In genomic region chr5:105731173-105731626, GRCm38 (mm10) we compare ENCODE assay signal across 9 mouse cellular contexts. TPM values are rescaled to one million over a fixed set of nuclear protein-coding genes. Genes with fewer than 3 reads are reported as not detected.
DNase-seq lines count a peak whose midpoint lies in the region; ATAC-seq and TF ChIP-seq lines count a peak whose summit lies in the region.
"Had no signal": no experiment of that assay in that cellular context is flagged by ENCODE, and none has a peak within 500 bp of the region (broad histone marks: within the 10 kb centered on the region; RNA-seq: fewer than 3 reads in every experiment).

No protein-coding gene starts in this region.

- no peak for DNase-seq in gastrocnemius, adult 2 months
- DNase-seq in gastrocnemius, postnatal 36 days = no peak
- no peak for DNase-seq in Patski (ENCODE audit: low read depth, low spot score)
- peak; percentile 85 for DNase-seq in liver
- no peak for DNase-seq in cerebellum, adult 18-20 months
- DNase-seq in layer of hippocampus, postnatal 36 days = no peak

- CTCF ChIA-PET in Patski (lab: Charles Lee) = interaction anchor here (1.4 to 1.9 kb wide), 5 partner anchors 8 to 62 kb away, joined by 3 to 10 read pairs (median 5); no protein-coding TSS in a partner anchor

- peak overlapping the region; percentile 62 for H3K27ac ChIP-seq in gastrocnemius, adult 2 months
- no peak overlapping the region for H3K27ac ChIP-seq in forebrain, embryonic 15.5 days (replicated peaks)

- H3K36me3 ChIP-seq in forebrain, embryonic 15.5 days = peaks cover 4% of the 10 kb centered on the region; the same call in 1 of the 2 replicates
- H3K36me3 ChIP-seq: G1E had no signal

- peak overlapping the region; percentile 72; the same call in 1 of the 2 replicates for H3K4me2 ChIP-seq in forebrain, embryonic 15.5 days (replicated peaks)

- WGBS in forebrain, embryonic 15.5 days = 36% methylated on average over 16 of the region's 16 CpGs

- TF ChIP-seq CTCF in gastrocnemius, adult 2 months (IDR thresholded peaks at IDR 0.05) = no peak
- TF ChIP-seq CTCF in Patski (IDR thresholded peaks at IDR 0.05) = no peak

- no peaks in the 10 kb centered on the region for H3K27me3 ChIP-seq in Patski
- no peaks in the 10 kb centered on the region for H3K27me3 ChIP-seq in forebrain, embryonic 15.5 days

- no peak overlapping the region for H3K9ac ChIP-seq in forebrain, embryonic 15.5 days (replicated peaks)

- peaks cover 30% of the 10 kb centered on the region for H3K4me1 ChIP-seq in forebrain, embryonic 15.5 days

- peak; percentile 12 for ATAC-seq in Patski
- ATAC-seq in forebrain, embryonic 15.5 days (replicated peaks) = no peak
- ATAC-seq in monocyte, adult 5-6 weeks (replicated peaks; ENCODE audit: insufficient number of reproducible peaks, low FRiP score, low TSS enrichment, poor library complexity, severe bottlenecking) = 0 out of 2 replicates have a peak, but pooled peaks have one; percentile 22

- peak overlapping the region; percentile 87 for H3K4me3 ChIP-seq in gastrocnemius, adult 2 months
- no peak overlapping the region for H3K4me3 ChIP-seq in forebrain, embryonic 15.5 days

- in situ Hi-C loops in Patski (cut with MboI; ENCODE audit: low pct_unique_long_range_greater_than_20kb) = no loop called here

- no peaks in the 10 kb centered on the region for H3K9me3 ChIP-seq in forebrain, embryonic 15.5 days

- intact Hi-C loops in gastrocnemius, adult 2 months (cut with DNase I) = no loop called here
- intact Hi-C loops in gastrocnemius, postnatal 36 days (cut with DNase I) = no loop called here

- POLR2A ChIA-PET in Patski (lab: Charles Lee) = interaction anchor here (1.3 kb wide), 1 partner anchor 25 kb away, joined by 4 read pairs; no protein-coding TSS in a partner anchor

RNA-seq across cellular contexts. Expression of gene Lrrc8d, which starts 31.4 kb away (rescaled TPM):
- total RNA-seq in gastrocnemius, adult 2 months (2021) = 1 to 10 TPM; 3.2 to 5.0 TPM
- total RNA-seq in gastrocnemius, postnatal 36 days (2021) = 1 to 10 TPM; 3.0 to 4.4 TPM
- polyA plus RNA-seq in Patski (2021) = 66.7 TPM
- 33.9 and 38.2 TPM in 2 replicates for polyA plus RNA-seq in forebrain, embryonic 15.5 days (2015; fragmentation: Nextera tagmentation; extraction: Ambion mirVana)
- total RNA-seq in monocyte, adult 5-6 weeks (2017) = 40.9 to 56.0 TPM (median 41.9 TPM) in 3 replicates
- total RNA-seq in layer of hippocampus, postnatal 36 days (2021) = 10 to 100 TPM; 47.7 to 48.8 TPM
- polyA plus RNA-seq: G1E had no signal
